Mouse (Mus musculus) limb, embryonic 14.5 days (tissue): ENCODE measurements around the gene Adam22. TPM values are rescaled to one million over a fixed set of nuclear protein-coding genes. Genes with fewer than 3 reads are reported as not detected.

Source experiments
- ATAC-seq: fragments of 200-750 bp; cut with Nextera tagmentation; 2 replicates; pipeline ENCODE4 v1.8.0; 2017; ENCODE audit warnings: low read depth, moderate number of reproducible peaks, moderate TSS enrichment; ENCODE audit not compliant: low FRiP score
- DNase-seq: peaks from one replicate; pipeline ENCODE4 v3.0.0-alpha.2; 2015; ENCODE audit warnings: low spot score
- H3K27ac ChIP-seq: fragments of 300-500 bp; sonication (generic); replicated peaks from 2 replicates; pipeline ENCODE4 v1.5.1; 2014; ENCODE audit warnings: low read depth, mild to moderate bottlenecking, low read length, moderate library complexity, mixed read lengths
- H3K27me3 ChIP-seq: fragments of 300-500 bp; sonication (generic); 2 replicates; pipeline ENCODE4 v1.6.1; 2014; ENCODE audit warnings: low read length, mixed read lengths; ENCODE audit not compliant: control insufficient read depth, insufficient read depth
- H3K36me3 ChIP-seq: fragments of 300-500 bp; sonication (generic); 2 replicates; pipeline ENCODE4 v1.6.1; 2014; ENCODE audit warnings: mild to moderate bottlenecking, low read length, moderate library complexity, mixed read lengths; ENCODE audit not compliant: control insufficient read depth, insufficient read depth
- H3K4me1 ChIP-seq: fragments of 300-500 bp; sonication (generic); 2 replicates; pipeline ENCODE4 v1.6.1; 2014; ENCODE audit warnings: antibody characterized with exemption, low read length, mixed read lengths; ENCODE audit not compliant: control insufficient read depth, insufficient read depth
- H3K4me2 ChIP-seq: fragments of 300-500 bp; sonication (generic); replicated peaks from 2 replicates; pipeline ENCODE4 v1.6.1; 2014; ENCODE audit warnings: low read depth, mild to moderate bottlenecking, low read length, moderate library complexity; ENCODE audit not compliant: severe bottlenecking
- H3K4me3 ChIP-seq: fragments of 300-500 bp; sonication (generic); replicated peaks from 2 replicates; pipeline ENCODE4 v1.5.1; 2014; ENCODE audit warnings: low read length
- H3K9ac ChIP-seq: fragments of 300-500 bp; sonication (generic); 2 replicates; pipeline ENCODE4 v1.6.1; 2014; ENCODE audit warnings: mild to moderate bottlenecking, low read depth, low read length, moderate library complexity; ENCODE audit not compliant: severe bottlenecking
- H3K9me3 ChIP-seq: fragments of 300-500 bp; sonication (generic); 2 replicates; pipeline ENCODE4 v1.6.1; 2016; ENCODE audit warnings: low read length; ENCODE audit not compliant: control insufficient read depth
- POLR2A ChIP-seq: fragments of 200-500 bp; IDR thresholded peaks from 2 replicates; pipeline ENCODE4 v1.8.0; 2012; ENCODE audit warnings: inconsistent platforms, mild to moderate bottlenecking, moderate library complexity, borderline replicate concordance; ENCODE audit not compliant: insufficient read depth, insufficient read length; ENCODE audit errors: extremely low read depth
- WGBS: fragments of 180-500 bp; shearing (Covaris S2); extraction: QIAGEN DNeasy Blood & Tissue Kit; methylation state at CpG from one replicate; pipeline ENCODE4 v1.1.7; 2014; 5-methylcytosine and 5-hydroxymethylcytosine counted together
- polyA plus RNA-seq, 2 experiments: library from polyadenylated mRNA; depleted of rRNA in 1 of 2; stranded (reverse) in 1 of 2; unstranded in 1 of 2; fragments of >200 nt; fragmentation: Nextera tagmentation in 1 of 2; extraction: Ambion mirVana in 1 of 2; gene quantifications; 2 replicates each; pipeline versions ENCODE4 v1.2.1 to v1.2.3; 2012 to 2014

Gene Adam22
- polyA plus RNA-seq, 2 experiments: 8.6 to 14.3 TPM

GRCm38 (mm10) chr5:8312324-8312723, 55.6 kb downstream of the Adam22 start:
- 86% methylated on average over 2 of the region's 2 CpGs for WGBS

GRCm38 (mm10) chr5:8310907-8311306, 57.1 kb downstream of the Adam22 start:
- Histone ChIP-seq H3K36me3 (no peaks in the 10 kb centered on the region), H3K9me3 (no peaks in the 10 kb centered on the region), H3K4me1 (no peaks in the 10 kb centered on the region), H3K27ac (no peak overlapping the region), H3K9ac (no peak overlapping the region), H3K4me3 (no peak overlapping the region), H3K4me2 (no peak overlapping the region), H3K27me3 (no peaks in the 10 kb centered on the region)
- ATAC-seq: peak; percentile 26; the same call in 1 of the 2 replicates
- no peak for TF ChIP-seq POLR2A
- peak; percentile 52 for DNase-seq
- WGBS: 24% methylated on average over 4 of the region's 4 CpGs

More at GRCm38 (mm10) chr5:8312324-8312723, 55.6 kb downstream of the Adam22 start:
- TF ChIP-seq POLR2A: no peak
- Histone ChIP-seq H3K27me3 (no peaks in the 10 kb centered on the region), H3K4me1 (no peaks in the 10 kb centered on the region), H3K4me2 (no peak overlapping the region), H3K27ac (no peak overlapping the region), H3K9me3 (no peaks in the 10 kb centered on the region), H3K4me3 (no peak overlapping the region), H3K9ac (no peak overlapping the region), H3K36me3 (no peaks in the 10 kb centered on the region)
- DNase-seq (no peak), ATAC-seq (no peak)

GRCm38 (mm10) chr5:8297719-8298419, 70.1 kb downstream of the Adam22 start:
- H3K36me3 ChIP-seq: no peaks in the 10 kb centered on the region
- no peak overlapping the region for H3K4me2 ChIP-seq
- H3K9ac ChIP-seq: no peak overlapping the region
- TF ChIP-seq POLR2A: no peak
- WGBS: 27% methylated on average over 10 of the region's 10 CpGs
- peak; percentile 45 for DNase-seq
- ATAC-seq: peak; percentile 62; the same call in 1 of the 2 replicates
- peaks cover 11% of the 10 kb centered on the region for H3K4me1 ChIP-seq
- H3K27me3 ChIP-seq: no peaks in the 10 kb centered on the region
- H3K9me3 ChIP-seq: no peaks in the 10 kb centered on the region
- 0 out of 2 replicates have a peak overlapping the region, but pooled peaks have one; percentile 21 for H3K27ac ChIP-seq
- H3K4me3 ChIP-seq: no peak overlapping the region

- no peaks in the 10 kb centered on the region for H3K27me3 ChIP-seq
- H3K27ac ChIP-seq: no peak overlapping the region
- 4% methylated on average over 1 of the region's 1 CpGs for WGBS
- H3K36me3 ChIP-seq: no peaks in the 10 kb centered on the region
- H3K4me2 ChIP-seq: no peak overlapping the region
- H3K9ac ChIP-seq: no peak overlapping the region
- H3K4me3 ChIP-seq: no peak overlapping the region
- ATAC-seq: no peak
- no peak for TF ChIP-seq POLR2A
- H3K4me1 ChIP-seq: peaks cover 9% of the 10 kb centered on the region
- DNase-seq: no peak
- H3K9me3 ChIP-seq: no peaks in the 10 kb centered on the region
These were observed 74.7 kb downstream of the Adam22 start for GRCm38 (mm10) chr5:8293287-8293686.

- 89% methylated on average over 1 of the region's 1 CpGs for WGBS
- no peaks in the 10 kb centered on the region for H3K9me3 ChIP-seq
- TF ChIP-seq POLR2A: no peak
- H3K9ac ChIP-seq: no peak overlapping the region
- H3K27ac ChIP-seq: no peak overlapping the region
- DNase-seq (no peak), ATAC-seq (no peak)
- H3K36me3 ChIP-seq: no peaks in the 10 kb centered on the region
- no peak overlapping the region for H3K4me3 ChIP-seq
- no peak overlapping the region for H3K4me2 ChIP-seq
- no peaks in the 10 kb centered on the region for H3K27me3 ChIP-seq
- H3K4me1 ChIP-seq: peaks cover 6% of the 10 kb centered on the region
These were observed 76.5 kb downstream of the Adam22 start for GRCm38 (mm10) chr5:8291496-8291895.
